Mouse (Mus musculus) neural tube, embryonic 14.5 days (tissue): ENCODE results near the gene Polr2h. TPM values are rescaled to one million over a fixed set of nuclear protein-coding genes. Genes with fewer than 3 reads are reported as not detected.

Experiments used
- ATAC-seq: fragments of 200-750 bp; cut with Nextera tagmentation; 2 replicates; pipeline ENCODE4 v1.8.0; 2017; ENCODE audit warnings: low read depth, mild to moderate bottlenecking, moderate TSS enrichment, moderate library complexity
- H3K27ac ChIP-seq: fragments of 300-500 bp; sonication (generic); 2 replicates; pipeline ENCODE4 v1.5.1; 2014; ENCODE audit warnings: low read depth, mild to moderate bottlenecking, control low read depth, low read length, moderate library complexity, mixed read lengths
- H3K27me3 ChIP-seq: fragments of 300-500 bp; sonication (generic); 2 replicates; pipeline ENCODE4 v1.6.1; 2014; ENCODE audit warnings: low read length; ENCODE audit not compliant: control insufficient read depth, insufficient read depth
- H3K36me3 ChIP-seq: fragments of 300-500 bp; sonication (generic); 2 replicates; pipeline ENCODE4 v1.6.1; 2014; ENCODE audit warnings: low read length, mixed read lengths; ENCODE audit not compliant: control insufficient read depth, insufficient read depth
- H3K4me1 ChIP-seq: fragments of 300-500 bp; sonication (generic); 2 replicates; pipeline ENCODE4 v1.6.1; 2014; ENCODE audit warnings: low read length; ENCODE audit not compliant: control insufficient read depth, insufficient read depth
- H3K4me2 ChIP-seq: fragments of 300-500 bp; sonication (generic); 2 replicates; pipeline ENCODE4 v1.6.1; 2014; ENCODE audit warnings: mild to moderate bottlenecking, low read depth, low read length, control low read depth
- H3K4me3 ChIP-seq: fragments of 300-500 bp; sonication (generic); 2 replicates; pipeline ENCODE4 v1.5.1; 2014; ENCODE audit warnings: low read depth, low read length, control low read depth, mixed read lengths
- H3K9ac ChIP-seq: fragments of 300-500 bp; sonication (generic); replicated peaks from 2 replicates; pipeline ENCODE4 v1.6.1; 2014; ENCODE audit warnings: low read depth, mild to moderate bottlenecking, control low read depth, low read length, mixed read lengths
- H3K9me3 ChIP-seq: fragments of 300-500 bp; sonication (generic); 2 replicates; pipeline ENCODE4 v1.6.1; 2016; ENCODE audit warnings: low read length; ENCODE audit not compliant: control insufficient read depth
- WGBS: fragments of 180-500 bp; shearing (Covaris S2); extraction: QIAGEN DNeasy Blood & Tissue Kit; methylation state at CpG from one replicate; pipeline ENCODE4 v1.1.7; 2014; 5-methylcytosine and 5-hydroxymethylcytosine counted together
- polyA plus RNA-seq: library from polyadenylated mRNA; unstranded; fragments of >200 nt; fragmentation: Nextera tagmentation; extraction: Ambion mirVana; gene quantifications from 2 replicates; pipeline ENCODE4 v1.2.1, GENCODE M21; 2014

The Polr2h gene
- polyA plus RNA-seq, 1 experiment from 2014 or later = 100 TPM

DNA sequence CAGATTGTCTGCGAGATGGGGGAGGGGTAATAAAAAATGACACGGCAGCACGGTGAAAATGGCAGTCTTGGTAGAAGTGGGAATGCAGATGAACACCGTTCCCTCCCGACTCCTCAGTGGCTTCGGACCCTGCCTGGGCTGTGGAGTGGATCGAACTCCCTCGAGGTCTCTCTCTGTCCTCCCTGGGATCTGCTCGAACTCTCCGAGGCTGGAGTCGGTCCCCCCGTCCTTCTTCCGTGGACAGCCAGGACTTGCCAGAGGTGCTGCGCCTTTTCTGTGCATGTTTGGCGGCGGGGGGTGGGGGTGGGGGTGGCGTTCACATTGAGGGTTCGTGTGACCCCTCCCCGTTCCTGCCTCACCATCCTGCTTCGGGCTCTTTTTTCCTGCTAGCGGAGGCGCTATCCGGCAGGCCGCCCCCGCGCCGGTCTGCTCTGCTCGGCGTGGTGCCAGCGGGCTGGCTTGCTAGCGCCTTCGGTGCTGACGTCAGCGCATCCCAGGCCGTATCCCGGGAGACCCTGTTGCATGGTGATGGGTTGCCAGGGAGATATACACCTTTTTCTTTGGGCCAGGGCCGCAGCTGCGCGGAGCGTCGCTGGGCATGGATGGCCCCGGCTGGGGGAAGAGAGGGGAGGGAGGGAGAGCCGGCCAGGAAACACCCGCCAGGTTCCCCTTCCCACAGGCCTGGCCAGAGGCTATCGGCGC is 21.7 kb upstream of the Polr2h start:
- peak overlapping the region; percentile 73 for H3K27ac ChIP-seq
- peak; percentile 72 for ATAC-seq
- H3K4me3 ChIP-seq = peak overlapping the region; percentile 41
- peak overlapping the region; percentile 76 for H3K4me2 ChIP-seq
- peak overlapping the region; percentile 50 for H3K9ac ChIP-seq
- WGBS = under 1% methylated on average over 46 of the region's 46 CpGs
- no peaks in the 10 kb centered on the region for H3K9me3 ChIP-seq
- peaks cover 35% of the 10 kb centered on the region for H3K4me1 ChIP-seq
- H3K36me3 ChIP-seq = peaks cover 17% of the 10 kb centered on the region
- no peaks in the 10 kb centered on the region for H3K27me3 ChIP-seq

DNA sequence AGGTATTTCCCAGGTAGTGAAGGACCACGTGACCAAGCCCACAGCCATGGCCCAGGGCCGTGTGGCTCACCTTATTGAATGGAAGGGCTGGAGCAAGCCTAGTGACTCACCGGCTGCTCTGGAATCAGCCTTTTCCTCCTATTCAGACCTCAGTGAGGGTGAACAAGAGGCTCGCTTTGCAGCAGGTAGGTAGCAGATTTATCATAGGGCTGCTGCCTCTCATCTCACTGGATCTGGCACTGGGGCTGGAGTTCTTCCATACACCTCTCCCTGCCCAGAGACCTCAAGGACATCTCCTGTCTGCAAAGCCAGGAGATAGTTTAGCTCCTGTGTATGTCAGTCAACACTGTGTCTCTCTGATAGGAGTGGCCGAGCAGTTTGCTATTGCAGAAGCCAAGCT is 18.2 kb upstream of the Polr2h start:
- Histone ChIP-seq H3K27me3 (no peaks in the 10 kb centered on the region), H3K4me1 (peaks cover 38% of the 10 kb centered on the region), H3K27ac (no peak overlapping the region), H3K9me3 (no peaks in the 10 kb centered on the region), H3K4me3 (no peak overlapping the region), H3K36me3 (peaks cover 22% of the 10 kb centered on the region), H3K9ac (no peak overlapping the region), H3K4me2 (no peak overlapping the region)
- 83% methylated on average over 5 of the region's 5 CpGs for WGBS
- ATAC-seq = no peak

DNA sequence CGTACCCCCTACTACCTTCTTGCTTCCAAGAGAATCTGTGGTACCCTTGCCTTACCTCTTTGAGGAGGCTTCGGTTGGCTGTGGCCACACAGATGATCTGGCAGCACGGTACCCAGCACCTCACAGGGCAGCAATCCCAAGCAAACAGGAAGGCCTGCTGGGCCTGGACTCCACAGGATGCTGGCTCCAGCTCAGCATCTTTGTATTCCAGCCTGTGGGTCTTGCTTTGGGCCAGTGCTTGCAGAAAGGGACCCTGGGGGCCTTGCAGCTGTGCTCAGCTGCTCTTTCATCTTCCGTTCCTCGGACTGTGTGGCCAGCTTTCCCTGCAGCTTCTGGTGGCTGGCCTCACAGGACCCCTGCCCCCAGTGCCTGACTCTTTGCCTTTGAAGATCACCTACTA is 17.4 kb upstream of the Polr2h start:
- Histone ChIP-seq H3K4me2 (no peak overlapping the region), H3K27ac (no peak overlapping the region), H3K4me3 (no peak overlapping the region), H3K4me1 (peaks cover 30% of the 10 kb centered on the region), H3K9me3 (no peaks in the 10 kb centered on the region), H3K9ac (no peak overlapping the region), H3K36me3 (peaks cover 25% of the 10 kb centered on the region), H3K27me3 (no peaks in the 10 kb centered on the region)
- 40% methylated on average over 5 of the region's 5 CpGs for WGBS
- no peak for ATAC-seq

DNA sequence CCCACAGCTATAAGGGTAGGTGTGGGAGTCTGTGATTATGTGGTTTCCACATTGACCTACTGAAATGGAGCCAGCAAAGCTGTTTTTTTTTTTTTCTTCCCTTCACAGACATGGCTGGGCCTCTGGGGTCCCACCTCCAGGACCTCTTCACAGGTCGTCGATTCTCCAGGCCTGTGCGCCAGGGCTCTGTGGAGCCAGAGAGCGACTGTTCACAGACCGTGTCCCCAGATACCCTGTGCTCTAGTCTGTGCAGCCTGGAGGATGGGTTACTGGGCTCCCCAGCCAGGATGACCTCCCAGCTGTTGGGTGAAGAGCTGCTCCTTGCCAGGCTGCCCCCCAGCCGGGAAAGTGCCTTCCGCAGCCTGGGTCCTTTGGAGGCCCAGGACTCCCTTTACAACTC is 16.1 kb upstream of the Polr2h start:
- 41% methylated on average over 7 of the region's 7 CpGs for WGBS
- no peak for ATAC-seq
- no peak overlapping the region for H3K4me3 ChIP-seq
- no peak overlapping the region for H3K4me2 ChIP-seq
- H3K9me3 ChIP-seq = no peaks in the 10 kb centered on the region
- peak overlapping the region; percentile 48; the same call in 1 of the 2 replicates for H3K27ac ChIP-seq
- no peak overlapping the region for H3K9ac ChIP-seq
- peaks cover 25% of the 10 kb centered on the region for H3K36me3 ChIP-seq
- H3K4me1 ChIP-seq = peaks cover 18% of the 10 kb centered on the region; the same call in 1 of the 2 replicates
- no peaks in the 10 kb centered on the region for H3K27me3 ChIP-seq

DNA sequence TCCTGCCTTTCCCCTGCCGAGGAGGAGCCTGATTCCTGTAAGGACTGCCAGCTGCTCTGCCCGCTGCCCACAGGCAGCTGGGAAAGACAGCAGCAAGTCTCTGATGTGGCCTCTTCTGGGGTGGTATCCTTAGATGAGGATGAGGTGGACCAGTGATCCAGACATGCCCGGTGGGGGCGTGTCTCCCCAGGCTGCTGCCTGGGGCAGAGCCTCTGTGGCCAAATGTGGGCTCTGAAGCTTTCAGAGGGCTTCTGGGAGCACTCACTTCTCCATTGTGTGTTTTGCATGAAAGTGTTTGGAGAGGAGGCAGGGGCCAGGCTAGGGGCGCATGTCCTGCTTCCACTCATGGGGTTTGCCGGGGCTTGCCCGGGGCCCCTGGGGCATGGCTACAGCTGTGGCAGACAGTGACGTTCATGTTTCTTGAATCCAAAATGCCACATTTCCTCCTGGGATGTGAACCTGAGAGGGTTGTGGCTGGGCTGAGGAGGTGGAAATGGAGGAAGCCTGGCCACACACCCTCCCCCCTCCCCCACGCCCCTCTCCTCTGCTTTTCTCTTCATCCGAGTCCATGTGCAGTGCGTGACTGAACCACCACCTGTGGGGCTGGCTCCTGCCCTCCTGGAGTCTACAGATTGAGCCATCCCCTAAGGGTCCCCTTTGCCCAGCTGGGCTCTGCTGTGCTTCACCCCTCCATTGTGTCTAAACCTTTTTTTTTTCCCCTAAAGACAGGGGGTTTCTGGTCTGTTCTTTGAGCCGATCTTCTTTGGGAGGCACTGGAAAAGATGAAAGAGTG is 15.5 kb upstream of the Polr2h start:
- Histone ChIP-seq H3K4me2 (no peak overlapping the region), H3K4me3 (no peak overlapping the region), H3K27me3 (no peaks in the 10 kb centered on the region), H3K36me3 (peaks cover 28% of the 10 kb centered on the region), H3K9ac (0 out of 2 replicates have a peak overlapping the region, but pooled peaks have one; percentile 0), H3K27ac (peak overlapping the region; percentile 57), H3K4me1 (peaks cover 14% of the 10 kb centered on the region; the same call in 1 of the 2 replicates), H3K9me3 (no peaks in the 10 kb centered on the region)
- WGBS = 17% methylated on average over 11 of the region's 12 CpGs
- 0 out of 2 replicates have a peak, but pooled peaks have one; percentile 22 for ATAC-seq

DNA sequence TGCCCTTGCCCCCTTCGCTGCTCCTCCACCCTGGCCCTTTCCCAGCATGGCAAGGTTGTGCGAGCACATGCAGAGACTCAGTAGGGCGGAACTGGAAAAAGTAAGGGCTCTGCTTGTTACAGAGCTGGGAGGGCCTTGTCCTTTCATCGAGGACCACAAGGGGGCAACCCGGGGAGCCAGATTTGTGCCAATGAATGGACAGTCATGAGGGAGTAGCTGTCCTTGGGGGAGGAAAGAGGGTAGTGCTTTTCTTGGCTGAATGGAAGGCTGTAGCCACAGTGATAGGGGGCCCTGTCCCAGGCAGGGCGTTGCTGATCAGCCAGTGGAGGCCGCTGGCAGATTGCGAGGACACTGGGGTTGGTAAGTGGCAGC is 15.0 kb upstream of the Polr2h start:
- Histone ChIP-seq H3K4me1 (peaks cover 14% of the 10 kb centered on the region; the same call in 1 of the 2 replicates), H3K27ac (peak overlapping the region; percentile 57; the same call in 1 of the 2 replicates), H3K4me2 (no peak overlapping the region), H3K4me3 (no peak overlapping the region), H3K9me3 (no peaks in the 10 kb centered on the region), H3K9ac (no peak overlapping the region), H3K27me3 (no peaks in the 10 kb centered on the region), H3K36me3 (peaks cover 32% of the 10 kb centered on the region)
- 7% methylated on average over 8 of the region's 8 CpGs for WGBS
- peak; percentile 79 for ATAC-seq

DNA sequence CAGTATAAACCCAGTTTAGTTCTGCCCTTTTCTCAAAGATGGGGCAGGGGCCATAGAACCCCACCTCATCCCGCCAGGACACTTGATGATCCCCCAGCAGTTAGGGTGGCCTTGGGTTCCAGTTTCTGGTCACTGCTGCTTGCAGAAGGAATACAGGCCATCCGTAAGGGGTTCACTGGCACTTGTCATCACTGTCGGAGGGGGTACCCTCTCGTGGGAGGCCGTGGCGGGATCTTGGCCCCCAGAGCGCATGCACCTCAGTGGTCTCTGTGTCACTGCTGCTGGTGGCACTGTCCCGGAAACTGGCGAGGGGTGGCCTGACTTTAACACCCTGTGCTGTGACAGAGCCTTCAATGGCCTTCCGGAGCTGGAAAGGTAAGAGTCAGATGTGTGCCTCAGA is 14.4 kb upstream of the Polr2h start:
- no peak overlapping the region for H3K4me2 ChIP-seq
- no peak overlapping the region for H3K4me3 ChIP-seq
- H3K27ac ChIP-seq = no peak overlapping the region
- no peak for ATAC-seq
- 95% methylated on average over 10 of the region's 10 CpGs for WGBS
- H3K36me3 ChIP-seq = peaks cover 37% of the 10 kb centered on the region
- no peaks in the 10 kb centered on the region for H3K27me3 ChIP-seq
- H3K9me3 ChIP-seq = no peaks in the 10 kb centered on the region
- H3K4me1 ChIP-seq = peaks cover 14% of the 10 kb centered on the region; the same call in 1 of the 2 replicates
- no peak overlapping the region for H3K9ac ChIP-seq

DNA sequence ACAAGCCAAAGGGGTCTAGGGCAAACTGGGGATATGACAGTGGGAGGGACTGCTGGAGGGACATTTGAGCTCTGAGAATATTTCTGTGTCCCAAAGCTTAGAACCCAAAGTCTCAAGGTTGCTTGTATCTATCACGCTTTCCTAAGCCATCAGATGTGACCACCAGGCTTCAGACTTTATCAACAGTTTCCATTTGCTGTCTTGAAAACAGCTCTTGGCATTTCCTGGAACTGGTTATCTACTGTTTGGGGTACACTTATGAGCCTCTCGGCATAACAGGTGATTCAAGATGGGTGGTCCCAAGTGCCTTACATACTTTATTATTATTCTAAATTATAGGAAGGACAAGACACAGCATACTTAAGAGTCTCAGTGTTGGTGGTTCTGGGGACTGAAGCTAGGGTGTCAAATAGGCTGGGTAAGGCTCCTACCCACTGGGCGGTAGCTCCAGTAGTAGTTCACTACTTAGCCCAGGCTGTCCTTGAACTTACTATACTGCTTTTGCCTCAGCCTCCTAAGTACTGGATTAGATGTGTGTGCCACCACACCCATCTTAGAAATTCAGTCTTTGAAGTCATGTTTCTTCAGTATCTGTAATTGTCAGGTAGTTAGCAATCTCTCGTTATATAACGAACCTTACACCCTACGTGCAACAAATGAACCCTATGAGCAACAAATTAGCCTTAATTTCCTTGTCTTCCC is 13.6 kb upstream of the Polr2h start:
- WGBS = 97% methylated on average over 6 of the region's 6 CpGs
- Histone ChIP-seq H3K36me3 (peaks cover 36% of the 10 kb centered on the region), H3K9ac (no peak overlapping the region), H3K27ac (no peak overlapping the region), H3K27me3 (no peaks in the 10 kb centered on the region), H3K4me2 (no peak overlapping the region), H3K9me3 (no peaks in the 10 kb centered on the region), H3K4me1 (peaks cover 14% of the 10 kb centered on the region; the same call in 1 of the 2 replicates), H3K4me3 (no peak overlapping the region)
- ATAC-seq = no peak
